Mouse (Mus musculus): ENCODE data around the gene Atf6.

DNA sequence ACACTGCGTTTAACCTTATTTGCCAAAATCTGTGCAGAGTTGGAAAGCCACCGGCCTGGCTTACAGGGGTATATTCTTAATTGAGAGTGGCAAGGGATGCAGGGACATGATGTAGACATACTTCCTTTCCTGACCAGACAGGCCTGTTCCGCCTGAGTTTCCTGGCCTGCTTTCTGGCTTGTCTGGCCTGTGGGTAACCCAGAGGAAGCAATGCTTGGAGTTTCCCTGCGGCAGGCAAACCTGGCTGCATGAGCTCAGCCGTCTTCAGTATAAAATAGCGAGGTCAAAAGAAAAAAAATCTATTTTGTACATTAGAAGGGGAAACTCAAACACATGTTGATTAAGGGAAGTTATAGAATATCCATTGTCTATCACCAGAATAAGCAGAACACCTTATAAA lies 139.0 kb downstream of the Atf6 start:
- TF ChIP-seq POLR2A (IDR thresholded peaks at IDR 0.05; ENCODE audit: low read depth, low read length) = no peak
- no peak for TF ChIP-seq CTCF (IDR thresholded peaks at IDR 0.05; ENCODE audit: extremely low read depth, insufficient read depth, insufficient read length, insufficient replicate concordance)
